Comparison of ENCODE assay signal across 12 mouse cellular contexts in genomic region chr6:91268318-91268717, GRCm38 (mm10). TPM values are rescaled to one million over a fixed set of nuclear protein-coding genes. Genes with fewer than 3 reads are reported as not detected.
"Had no signal": no experiment of that assay in that cellular context is flagged by ENCODE, and none has a peak within 500 bp of the region (broad histone marks: within the 10 kb centered on the region; RNA-seq: fewer than 3 reads in every experiment).

No protein-coding gene starts in this region.

- ATAC-seq: intestine, postnatal 0 days; midbrain, embryonic 13.5 days had no signal

- H3K9ac ChIP-seq: limb, embryonic 13.5 days; liver, embryonic 14.5 days; midbrain, embryonic 13.5 days; neural tube, embryonic 12.5 days; stomach, embryonic 15.5 days had no signal

- DNase-seq: kidney, adult 8-10 months; kidney, postnatal 25 days; lung, adult 18-20 months; right cerebral cortex, postnatal 4 days had no signal

- H3K4me1 ChIP-seq: limb, embryonic 13.5 days; stomach, embryonic 15.5 days had no signal

- H3K4me2 ChIP-seq: limb, embryonic 13.5 days; midbrain, embryonic 13.5 days; neural tube, embryonic 12.5 days; stomach, embryonic 15.5 days had no signal

- H3K4me3 ChIP-seq: limb, embryonic 13.5 days; midbrain, embryonic 13.5 days; neural tube, embryonic 12.5 days; stomach, embryonic 15.5 days had no signal

- H3K36me3 ChIP-seq: midbrain, embryonic 13.5 days; stomach, embryonic 15.5 days had no signal

- H3K9me3 ChIP-seq: limb, embryonic 13.5 days; midbrain, embryonic 13.5 days; neural tube, embryonic 12.5 days; stomach, embryonic 15.5 days had no signal

- H3K27me3 ChIP-seq: limb, embryonic 13.5 days; midbrain, embryonic 13.5 days; neural tube, embryonic 12.5 days; stomach, embryonic 15.5 days had no signal

- H3K27ac ChIP-seq: limb, embryonic 13.5 days; liver, embryonic 14.5 days; midbrain, embryonic 13.5 days; neural tube, embryonic 12.5 days; stomach, embryonic 15.5 days had no signal

RNA-seq across cellular contexts. Expression of gene Fbln2, which starts 56.1 kb away (rescaled TPM):
- total RNA-seq: monocyte, adult 5-6 weeks; neutrophil, adult 5-6 weeks had no signal
